Mouse (Mus musculus): ENCODE data around the gene Rrh.

Gene Rrh

DNA sequence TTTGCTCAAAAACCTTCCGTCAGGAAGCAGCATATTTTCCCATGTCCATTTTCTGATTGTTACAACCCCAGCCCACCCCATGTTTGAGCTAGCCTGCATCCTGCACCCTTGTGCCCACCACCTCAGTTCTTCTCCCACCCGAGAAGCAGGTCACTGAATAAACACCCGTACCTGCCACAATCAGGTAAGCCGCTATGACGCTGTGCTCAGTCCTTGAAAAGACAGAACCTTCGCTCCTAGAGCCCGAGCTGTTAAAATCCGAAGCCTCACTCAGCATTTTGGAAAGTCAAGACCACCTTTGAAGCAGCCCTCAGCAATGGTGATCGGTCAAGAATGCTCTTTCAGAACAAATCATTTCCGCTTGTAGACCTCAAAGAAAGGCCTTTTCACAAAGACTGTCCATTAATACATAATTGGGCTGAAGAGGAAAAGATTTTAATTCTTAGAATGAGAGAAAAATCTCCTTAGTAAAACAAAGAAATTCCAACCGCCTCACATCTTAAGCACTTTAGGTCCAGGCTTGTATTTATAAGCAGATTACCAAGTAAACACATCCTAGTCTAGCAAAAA is at the start of gene Rrh:
Gene Rrh, minus strand, starts transcription at position 382 of the 570 bp plus-strand sequence.
- no peak for DNase-seq

DNA sequence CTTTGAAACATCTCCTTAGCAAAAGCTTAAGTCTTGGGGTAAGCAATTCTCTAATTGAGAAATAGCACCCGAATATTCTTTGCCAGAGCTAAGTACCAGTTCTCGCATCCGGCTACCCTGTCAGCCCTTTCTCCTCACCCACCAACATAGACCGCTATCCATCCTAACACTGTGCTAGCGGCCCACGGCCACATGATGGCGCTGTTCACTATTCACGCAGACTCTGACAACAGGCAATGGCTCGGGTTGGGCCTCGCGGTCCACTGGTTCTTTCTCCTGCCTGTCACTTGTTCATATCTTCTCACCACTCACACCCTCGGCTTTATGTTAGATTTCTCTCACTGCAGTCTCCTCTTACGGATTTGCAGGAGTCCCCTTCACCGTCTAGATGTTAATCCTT is 41.3 kb upstream of the Rrh start:
- peak; percentile 68 for DNase-seq

GRCm38 (mm10) chr3:129862592-129862991 is 40.2 kb upstream of the Rrh start:
- DNase-seq: no peak

- DNase-seq: no peak
Observed at GRCm38 (mm10) chr3:129846846-129847245, 24.5 kb upstream of the Rrh start.

GRCm38 (mm10) chr3:129845868-129846267 is 23.5 kb upstream of the Rrh start:
- no peak for DNase-seq

DNA sequence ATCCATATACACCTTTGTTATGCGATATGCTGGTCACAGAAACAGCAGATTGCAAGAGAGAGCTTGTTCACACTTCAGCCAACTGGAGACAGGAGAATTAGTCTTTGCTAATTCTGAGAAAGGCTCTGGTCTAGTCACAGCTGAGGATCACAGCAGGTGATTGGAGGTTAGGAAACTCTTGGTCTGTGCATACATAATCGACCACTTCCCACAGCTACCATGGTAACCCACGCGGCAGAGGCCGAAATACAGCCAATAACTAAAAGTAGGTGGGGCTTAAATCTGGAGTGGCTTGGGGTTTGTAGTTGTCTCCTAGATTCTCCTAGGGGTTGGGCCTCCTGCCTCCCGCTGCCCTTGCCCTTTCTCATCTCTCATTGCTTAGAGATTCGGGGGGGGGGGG is 15.6 kb upstream of the Rrh start:
- DNase-seq: no peak

DNA sequence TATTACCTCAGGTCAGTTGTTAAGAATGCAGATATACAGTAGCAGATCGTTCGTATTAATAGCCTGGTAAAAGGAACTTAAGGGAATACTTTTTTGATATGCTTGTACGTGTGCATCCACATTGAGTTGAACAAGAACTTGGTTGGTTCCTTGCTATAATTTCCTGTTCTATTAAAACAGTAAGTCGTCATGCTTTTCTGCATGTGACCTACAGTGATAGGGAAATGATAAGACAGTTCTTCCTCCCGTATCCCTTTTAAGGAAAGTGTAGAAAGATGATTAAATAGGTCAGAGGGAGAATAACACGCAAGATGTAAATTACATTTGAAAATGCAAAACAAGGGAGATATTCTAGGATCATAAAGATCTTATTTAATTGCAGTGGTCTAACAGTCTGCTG is 14.6 kb upstream of the Rrh start:
- DNase-seq: no peak

GRCm38 (mm10) chr3:129836051-129836697 is 13.8 kb upstream of the Rrh start:
- peak; percentile 50 for DNase-seq

GRCm38 (mm10) chr3:129835388-129835934 is 13.1 kb upstream of the Rrh start, which contains the start of gene Cfi:
Cfi (plus strand) TSS chr3:129835884.
- DNase-seq: no peak

- DNase-seq: peak; percentile 98
Observed at GRCm38 (mm10) chr3:129831035-129831568, 8.7 kb upstream of the Rrh start, which contains the start of gene Gar1. Gar1 (minus strand) TSS chr3:129831396.

- DNase-seq: peak; percentile 67
Observed at GRCm38 (mm10) chr3:129830626-129831025, 8.2 kb upstream of the Rrh start.

- DNase-seq: no peak
Observed at GRCm38 (mm10) chr3:129827691-129828090, 5.3 kb upstream of the Rrh start.

- DNase-seq: no peak
Observed at GRCm38 (mm10) chr3:129826691-129827090, 4.3 kb upstream of the Rrh start.

GRCm38 (mm10) chr3:129824891-129825290 is 2.5 kb upstream of the Rrh start:
- DNase-seq: no peak

DNA sequence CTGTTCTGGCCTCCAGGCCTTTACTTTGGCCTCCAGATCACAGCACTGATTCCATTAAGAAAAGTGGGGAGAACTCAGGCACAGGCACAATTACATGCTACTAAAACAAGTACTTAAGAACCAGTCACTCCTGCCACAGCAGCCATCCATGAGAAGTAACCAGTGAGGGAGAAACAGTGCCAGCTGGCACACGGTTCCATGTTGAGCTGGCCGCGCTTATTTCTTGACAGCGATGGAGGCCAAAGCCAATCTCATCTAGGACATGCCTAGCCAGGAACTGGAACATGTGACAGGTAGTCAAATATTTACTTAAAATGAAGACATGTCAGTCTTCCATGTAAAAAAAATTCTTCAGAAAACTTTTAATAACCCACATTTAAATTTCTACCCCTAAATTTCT is 1.8 kb upstream of the Rrh start:
- DNase-seq: no peak

- no peak for DNase-seq
Observed at GRCm38 (mm10) chr3:129823293-129823692, 906 bp upstream of the Rrh start.

DNA sequence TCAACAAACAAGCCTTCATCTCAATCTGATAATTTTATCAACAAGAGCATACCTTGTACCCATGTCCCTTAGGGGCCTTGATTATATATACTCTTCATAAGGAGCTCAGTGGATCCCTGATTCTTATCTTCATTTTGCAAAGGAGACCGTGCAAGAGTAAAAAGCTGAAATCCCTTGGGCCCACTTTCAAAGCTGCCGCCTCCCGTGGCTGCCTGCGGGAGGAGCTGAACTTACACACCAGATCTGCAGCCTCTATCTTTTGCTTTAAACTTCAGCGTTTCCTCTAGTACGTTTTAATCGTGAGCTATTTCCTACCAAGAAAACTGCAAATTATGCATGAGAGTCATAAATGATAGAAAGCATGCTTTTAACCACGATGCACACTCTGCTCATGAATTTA is 651 bp downstream of the Rrh start:
- DNase-seq: peak; percentile 51

GRCm38 (mm10) chr3:129820847-129821246 is 1.5 kb downstream of the Rrh start:
- no peak for DNase-seq

GRCm38 (mm10) chr3:129803765-129804164 is 18.6 kb downstream of the Rrh start, which contains the start of gene Lrit3:
Lrit3 (minus strand) TSS chr3:129804030.
- DNase-seq: no peak

DNA sequence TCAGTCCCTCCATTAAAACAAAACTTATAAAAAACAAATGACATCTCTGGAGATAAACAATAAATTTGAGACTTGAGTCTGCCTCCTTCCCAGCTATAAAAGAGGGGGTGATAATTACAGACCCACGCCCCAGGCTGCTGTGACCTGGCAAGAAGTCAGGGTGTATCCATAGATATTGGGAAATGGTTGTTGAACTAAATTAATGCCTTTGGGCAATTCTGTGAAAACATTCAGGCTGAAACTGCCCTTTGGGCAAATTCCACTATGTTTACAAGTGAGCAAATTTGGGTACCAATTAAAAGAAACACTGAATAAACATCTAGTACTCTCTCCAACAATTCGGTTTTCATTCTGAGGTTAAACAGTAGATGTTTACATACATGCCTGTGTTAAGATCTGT is 23.4 kb downstream of the Rrh start:
- no peak for DNase-seq

- no peak for DNase-seq
Observed at GRCm38 (mm10) chr3:129798551-129798950, 23.8 kb downstream of the Rrh start.

DNA sequence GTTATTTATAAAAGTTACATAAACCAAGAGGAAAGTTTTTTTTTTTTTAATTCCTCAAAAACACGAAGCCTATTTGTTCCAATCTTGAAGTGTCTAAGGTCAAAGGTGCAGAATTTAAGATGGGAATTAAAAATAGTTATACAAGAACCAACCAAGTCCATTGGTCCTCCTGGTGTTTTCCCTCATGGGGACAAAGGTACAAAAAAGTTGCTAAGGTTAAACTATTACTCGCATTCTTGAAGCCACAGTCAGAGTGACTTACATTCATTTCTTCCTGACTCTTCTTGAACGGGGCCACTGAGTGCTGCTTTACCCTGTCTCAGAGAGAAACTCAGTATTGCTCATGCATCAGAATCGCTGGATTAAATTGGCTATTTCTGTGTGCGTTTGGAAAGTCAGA is 25.0 kb downstream of the Rrh start:
- no peak for DNase-seq

DNA sequence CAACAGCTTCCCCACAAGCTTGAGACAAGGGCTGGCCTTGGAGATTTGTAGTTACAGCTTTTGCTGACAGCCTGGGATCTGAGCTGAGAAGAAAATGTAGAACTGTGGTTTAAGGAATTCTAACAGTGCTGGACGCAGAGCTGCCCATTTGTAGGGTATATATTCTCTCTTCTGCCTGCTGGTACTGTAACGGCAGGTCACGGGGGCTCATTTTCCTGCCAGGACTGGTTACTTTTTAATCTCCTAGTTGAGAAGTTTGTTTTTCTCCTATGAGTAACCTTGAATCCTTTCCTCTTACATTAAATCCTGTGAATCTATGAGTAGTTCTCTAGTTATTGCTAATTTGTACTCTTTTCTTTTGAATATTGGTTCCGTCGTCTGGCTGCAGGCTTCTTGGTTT is 28.6 kb downstream of the Rrh start:
- peak; percentile 64 for DNase-seq

GRCm38 (mm10) chr3:129782746-129783145 is 39.6 kb downstream of the Rrh start:
- no peak for DNase-seq

Measured in kidney, postnatal 10 days (tissue).